Mouse (Mus musculus) heart, embryonic 16.5 days (tissue): ENCODE measurements at regions not wholly inside any gene's neighbourhood (a gene's known extent, or its start where the extent isn't known, plus 50 kb on each side); places are given as distances from the start of the nearest gene placed in this dataset.

ENCODE experiments used
- ATAC-seq: fragments of 200-750 bp; cut with Nextera tagmentation; replicated peaks from 2 replicates; pipeline ENCODE4 v1.8.0; 2017; ENCODE audit warnings: moderate number of reproducible peaks; ENCODE audit not compliant: insufficient read depth, low FRiP score; ENCODE audit errors: extremely low read depth
- H3K27ac ChIP-seq: fragments of 300-500 bp; sonication (generic); 2 replicates; pipeline ENCODE4 v1.5.1; 2014; ENCODE audit warnings: mild to moderate bottlenecking, low read length, control low read depth, moderate library complexity
- H3K27me3 ChIP-seq: fragments of 300-500 bp; sonication (generic); 2 replicates; pipeline ENCODE4 v1.6.1; 2014; ENCODE audit warnings: low read length, mixed read lengths; ENCODE audit not compliant: control insufficient read depth, insufficient read depth
- H3K36me3 ChIP-seq: fragments of 300-500 bp; sonication (generic); 2 replicates; pipeline ENCODE4 v1.6.1; 2014; ENCODE audit not compliant: control insufficient read depth, insufficient read depth
- H3K4me1 ChIP-seq: fragments of 300-500 bp; sonication (generic); 2 replicates; pipeline ENCODE4 v1.6.1; 2014; ENCODE audit warnings: low read length, mixed read lengths; ENCODE audit not compliant: control insufficient read depth, insufficient read depth
- H3K4me2 ChIP-seq: fragments of 300-500 bp; sonication (generic); 2 replicates; pipeline ENCODE4 v1.6.1; 2014; ENCODE audit warnings: low read depth, mild to moderate bottlenecking, control low read depth, low read length
- H3K4me3 ChIP-seq: fragments of 300-500 bp; sonication (generic); 2 replicates; pipeline ENCODE4 v1.5.1; 2014; ENCODE audit warnings: mild to moderate bottlenecking, control low read depth, low read length
- H3K9ac ChIP-seq: fragments of 300-500 bp; sonication (generic); 2 replicates; pipeline ENCODE4 v1.6.1; 2014; ENCODE audit warnings: low read length, control low read depth
- H3K9me3 ChIP-seq: fragments of 300-500 bp; sonication (generic); replicated peaks from 2 replicates; pipeline ENCODE4 v1.6.1; 2016; ENCODE audit warnings: low read length; ENCODE audit not compliant: control insufficient read depth
- WGBS: fragments of 180-500 bp; shearing (Covaris S2); extraction: QIAGEN DNeasy Blood & Tissue Kit; methylation state at CpG from one replicate; pipeline ENCODE4 v1.1.7; 2014; 5-methylcytosine and 5-hydroxymethylcytosine counted together

- H3K9ac ChIP-seq = no peak overlapping the region
- no peaks in the 10 kb centered on the region for H3K27me3 ChIP-seq
- no peak overlapping the region for H3K4me2 ChIP-seq
- ATAC-seq = no peak
- no peaks in the 10 kb centered on the region for H3K4me1 ChIP-seq
- no peak overlapping the region for H3K27ac ChIP-seq
- no peaks in the 10 kb centered on the region for H3K9me3 ChIP-seq
- H3K4me3 ChIP-seq = no peak overlapping the region
- WGBS = 83% methylated on average over 6 of the region's 6 CpGs
- H3K36me3 ChIP-seq = no peaks in the 10 kb centered on the region
Measured at GRCm38 (mm10) chr12:54440851-54441593, 215.4 kb downstream of the Sptssa start.

GRCm38 (mm10) chr12:54438793-54439192 lies 217.6 kb downstream of the Sptssa start:
- no peaks in the 10 kb centered on the region for H3K36me3 ChIP-seq
- 80% methylated on average over 4 of the region's 4 CpGs for WGBS
- H3K27ac ChIP-seq = no peak overlapping the region
- H3K9ac ChIP-seq = no peak overlapping the region
- no peaks in the 10 kb centered on the region for H3K4me1 ChIP-seq
- no peak for ATAC-seq
- H3K9me3 ChIP-seq = no peaks in the 10 kb centered on the region
- H3K4me2 ChIP-seq = no peak overlapping the region
- no peaks in the 10 kb centered on the region for H3K27me3 ChIP-seq
- H3K4me3 ChIP-seq = no peak overlapping the region

GRCm38 (mm10) chr12:54425236-54425635 lies 221.6 kb upstream of the Egln3 start:
- Histone ChIP-seq H3K9ac (no peak overlapping the region), H3K27me3 (no peaks in the 10 kb centered on the region), H3K4me1 (no peaks in the 10 kb centered on the region), H3K4me2 (no peak overlapping the region), H3K4me3 (no peak overlapping the region), H3K36me3 (no peaks in the 10 kb centered on the region), H3K9me3 (no peaks in the 10 kb centered on the region), H3K27ac (no peak overlapping the region)
- WGBS = 79% methylated on average over 6 of the region's 6 CpGs
- no peak for ATAC-seq

GRCm38 (mm10) chr12:54414829-54415228 lies 211.2 kb upstream of the Egln3 start:
- no peaks in the 10 kb centered on the region for H3K9me3 ChIP-seq
- no peak overlapping the region for H3K27ac ChIP-seq
- H3K4me1 ChIP-seq = no peaks in the 10 kb centered on the region
- no peak overlapping the region for H3K4me3 ChIP-seq
- no peaks in the 10 kb centered on the region for H3K27me3 ChIP-seq
- no peak overlapping the region for H3K9ac ChIP-seq
- no peaks in the 10 kb centered on the region for H3K36me3 ChIP-seq
- no peak for ATAC-seq
- H3K4me2 ChIP-seq = no peak overlapping the region
- 45% methylated on average over 1 of the region's 1 CpGs for WGBS

DNA sequence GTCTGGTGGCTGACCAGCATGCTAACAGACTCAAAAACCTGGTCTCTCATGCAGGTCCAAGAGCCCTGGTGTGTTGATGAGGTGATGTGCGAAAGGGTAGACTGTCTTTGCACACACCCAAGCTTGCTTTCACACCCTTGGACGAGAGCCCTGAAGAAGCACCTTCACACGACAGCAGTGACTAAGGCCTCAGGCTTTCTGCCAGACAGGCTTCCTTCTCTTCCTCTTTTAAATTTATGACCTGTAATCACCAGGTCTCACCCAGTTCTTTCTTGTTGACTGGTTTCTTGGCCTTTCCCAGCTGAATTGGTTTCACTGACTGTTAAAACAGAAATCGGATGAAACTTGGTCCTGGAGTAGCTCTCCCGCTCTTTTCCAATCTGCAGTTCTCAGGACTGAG lies 210.5 kb upstream of the Egln3 start:
- H3K9me3 ChIP-seq = no peaks in the 10 kb centered on the region
- H3K9ac ChIP-seq = no peak overlapping the region
- no peaks in the 10 kb centered on the region for H3K4me1 ChIP-seq
- no peaks in the 10 kb centered on the region for H3K27me3 ChIP-seq
- H3K27ac ChIP-seq = no peak overlapping the region
- H3K36me3 ChIP-seq = no peaks in the 10 kb centered on the region
- ATAC-seq = no peak
- no peak overlapping the region for H3K4me2 ChIP-seq
- WGBS = 77% methylated on average over 5 of the region's 5 CpGs
- H3K4me3 ChIP-seq = no peak overlapping the region

GRCm38 (mm10) chr12:54410038-54410605 lies 206.5 kb upstream of the Egln3 start:
- WGBS = 68% methylated on average over 7 of the region's 7 CpGs
- Histone ChIP-seq H3K4me1 (peaks cover 7% of the 10 kb centered on the region), H3K9me3 (no peaks in the 10 kb centered on the region), H3K4me3 (no peak overlapping the region), H3K27me3 (no peaks in the 10 kb centered on the region), H3K36me3 (no peaks in the 10 kb centered on the region), H3K4me2 (no peak overlapping the region), H3K9ac (no peak overlapping the region), H3K27ac (no peak overlapping the region)
- no peak for ATAC-seq

DNA sequence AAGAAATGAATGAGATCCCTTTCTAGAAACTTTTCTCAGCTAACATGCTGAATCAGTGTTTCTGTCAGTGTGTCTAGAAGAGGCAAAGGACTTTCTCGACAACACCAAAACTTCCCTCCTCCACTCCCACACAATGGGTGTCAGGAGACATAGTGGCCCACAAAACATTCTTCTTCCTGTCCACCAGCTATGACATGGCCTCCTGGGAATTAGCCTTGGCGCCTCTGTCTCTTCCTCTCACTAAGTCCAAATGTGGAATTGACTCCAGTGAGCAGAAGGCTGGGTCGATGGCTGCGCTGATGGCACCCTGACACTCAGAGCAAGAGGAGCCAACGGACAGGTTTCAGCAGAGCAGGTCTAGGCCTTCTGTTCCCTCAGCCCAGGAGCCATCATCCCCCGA lies 205.2 kb upstream of the Egln3 start:
- H3K4me2 ChIP-seq = no peak overlapping the region
- no peaks in the 10 kb centered on the region for H3K27me3 ChIP-seq
- ATAC-seq = no peak
- H3K4me3 ChIP-seq = no peak overlapping the region
- 79% methylated on average over 6 of the region's 6 CpGs for WGBS
- no peaks in the 10 kb centered on the region for H3K36me3 ChIP-seq
- no peak overlapping the region for H3K27ac ChIP-seq
- peaks cover 15% of the 10 kb centered on the region for H3K4me1 ChIP-seq
- no peaks in the 10 kb centered on the region for H3K9me3 ChIP-seq
- no peak overlapping the region for H3K9ac ChIP-seq

DNA sequence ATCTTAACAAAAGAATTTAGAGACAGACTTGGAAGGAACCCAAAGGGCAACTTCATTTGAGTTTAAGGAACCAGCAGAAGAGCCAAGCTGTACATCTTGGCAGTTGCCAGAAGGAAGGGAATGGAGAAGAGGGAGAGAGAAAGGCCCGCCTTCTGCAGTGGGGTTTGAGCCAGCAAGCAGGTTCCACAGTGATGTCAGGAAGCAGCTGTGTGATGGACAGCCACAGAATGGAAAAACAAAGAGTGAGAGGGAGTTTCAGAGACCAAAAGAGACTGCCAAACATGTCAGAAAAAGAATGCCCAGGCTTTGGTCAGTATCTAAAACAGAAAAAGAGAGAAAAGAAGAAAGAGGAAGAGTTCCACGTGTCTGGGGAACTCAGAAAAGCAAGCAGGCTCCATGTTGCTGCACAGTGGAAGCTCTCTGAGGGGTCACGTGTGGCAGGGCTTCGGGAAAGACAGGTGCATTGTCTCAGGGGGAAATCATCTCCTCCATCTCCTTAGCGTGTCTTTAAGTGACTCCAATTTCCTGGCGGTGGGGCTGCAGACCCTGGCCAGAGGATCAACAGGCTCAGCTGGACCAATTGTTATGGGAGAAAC lies 203.7 kb upstream of the Egln3 start:
- no peak for ATAC-seq
- H3K9ac ChIP-seq = no peak overlapping the region

GRCm38 (mm10) chr12:54405066-54405465 lies 201.4 kb upstream of the Egln3 start:
- peak overlapping the region; percentile 35 for H3K4me3 ChIP-seq
- ATAC-seq = peak; percentile 79

More for the DNA sequence above, 203.7 kb upstream of the Egln3 start:
- H3K9me3 ChIP-seq = 0 out of 2 replicates have a peak, but pooled peaks cover 2% of the 10 kb centered on the region
- no peaks in the 10 kb centered on the region for H3K36me3 ChIP-seq
- peaks cover 15% of the 10 kb centered on the region for H3K4me1 ChIP-seq
- H3K27ac ChIP-seq = no peak overlapping the region
- WGBS = 49% methylated on average over 6 of the region's 6 CpGs
- H3K4me3 ChIP-seq = no peak overlapping the region
- H3K27me3 ChIP-seq = no peaks in the 10 kb centered on the region
- H3K4me2 ChIP-seq = no peak overlapping the region

More at GRCm38 (mm10) chr12:54405066-54405465, 201.4 kb upstream of the Egln3 start:
- H3K27me3 ChIP-seq = no peaks in the 10 kb centered on the region
- WGBS = 26% methylated on average over 14 of the region's 14 CpGs
- peak overlapping the region; percentile 66 for H3K4me2 ChIP-seq
- peak overlapping the region; percentile 69 for H3K9ac ChIP-seq
- H3K4me1 ChIP-seq = peaks cover 15% of the 10 kb centered on the region
- 0 out of 2 replicates have a peak, but pooled peaks cover 2% of the 10 kb centered on the region for H3K9me3 ChIP-seq
- peak overlapping the region; percentile 70 for H3K27ac ChIP-seq
- H3K36me3 ChIP-seq = no peaks in the 10 kb centered on the region
